13 mouse cellular contexts compared by ENCODE assay signal in genomic region chr2:38609310-38609709, GRCm38 (mm10). TPM values are rescaled to one million over a fixed set of nuclear protein-coding genes. Genes with fewer than 3 reads are reported as not detected.
DNase-seq lines count a peak whose midpoint lies in the region; ATAC-seq and TF ChIP-seq lines count a peak whose summit lies in the region.
"Had no signal": no experiment of that assay in that cellular context is flagged by ENCODE, and none has a peak within 500 bp of the region (broad histone marks: within the 10 kb centered on the region; RNA-seq: fewer than 3 reads in every experiment).

No protein-coding gene starts in this region.

- in situ Hi-C loops in CH12.LX (cut with MboI; ENCODE audit: low pct_ligation_motif_present, low pct_unique_long_range_greater_than_20kb, low sequenced_read_pairs) = no loop called here

- no peaks in the 10 kb centered on the region for H3K9me3 ChIP-seq in CH12.LX (replicated peaks; ENCODE audit: low read length)
- no peaks in the 10 kb centered on the region for H3K9me3 ChIP-seq in forebrain, embryonic 16.5 days (ENCODE audit: control insufficient read depth, low read length)
- H3K9me3 ChIP-seq in midbrain, embryonic 13.5 days = no peaks in the 10 kb centered on the region
- H3K9me3 ChIP-seq in heart, embryonic 12.5 days (replicated peaks) = no peaks in the 10 kb centered on the region
- H3K9me3 ChIP-seq: limb, embryonic 12.5 days had no signal

- peaks cover 14 to 67% of the 10 kb centered on the region in 2 experiments for H3K36me3 ChIP-seq in CH12.LX (replicated peaks in 1 of 2; ENCODE audit: control insufficient read depth in 1 of 2, insufficient read depth in 1 of 2, low read length in 1 of 2)
- no peaks in the 10 kb centered on the region for H3K36me3 ChIP-seq in forebrain, embryonic 16.5 days (ENCODE audit: control insufficient read depth, insufficient read depth)
- H3K36me3 ChIP-seq in midbrain, embryonic 13.5 days = peaks cover 9% of the 10 kb centered on the region; the same call in 1 of the 2 replicates
- peaks cover 24% of the 10 kb centered on the region for H3K36me3 ChIP-seq in heart, embryonic 12.5 days

- no peak for TF ChIP-seq POLR2A in CH12.LX (IDR thresholded peaks at IDR 0.05; ENCODE audit: low read depth, low read length)

- no peak overlapping the region for H3K9ac ChIP-seq in CH12.LX (ENCODE audit: insufficient read depth, low read depth)
- H3K9ac ChIP-seq in forebrain, embryonic 16.5 days (replicated peaks; ENCODE audit: low read depth, low read length) = no peak overlapping the region
- H3K9ac ChIP-seq in midbrain, embryonic 13.5 days (replicated peaks) = no peak overlapping the region
- H3K9ac ChIP-seq in heart, embryonic 12.5 days = no peak overlapping the region
- H3K9ac ChIP-seq: limb, embryonic 12.5 days; liver, embryonic 14.5 days had no signal

- 8% methylated on average over 11 of the region's 11 CpGs for WGBS in forebrain, embryonic 16.5 days
- 25% methylated on average over 11 of the region's 11 CpGs for WGBS in midbrain, embryonic 13.5 days
- WGBS in heart, embryonic 12.5 days = 91% methylated on average over 11 of the region's 11 CpGs

- TF ChIP-seq RAD21 in CH12.LX (IDR thresholded peaks at IDR 0.05; ENCODE audit: low read depth, low read length) = no peak

- no peak for TF ChIP-seq CTCF in CH12.LX (conservative IDR thresholded peaks at IDR 0.05 in 1 of 2, IDR thresholded peaks at IDR 0.05 in 1 of 2; ENCODE audit: low read depth in 2 of 2, low read length in 2 of 2)

- dilution Hi-C loops in CH12.LX (cut with MboI; ENCODE audit: extremely low pct_ligation_motif_present, extremely low pct_unique_long_range_greater_than_20kb, low sequenced_read_pairs) = no loop called here

- H3K27ac ChIP-seq in CH12.LX (ENCODE audit: insufficient read depth, low read depth) = peak overlapping the region; percentile 92; the same call in 1 of the 2 replicates
- H3K27ac ChIP-seq in forebrain, embryonic 16.5 days (ENCODE audit: low read length) = 0 out of 2 replicates have a peak overlapping the region, but pooled peaks have one; percentile 2
- H3K27ac ChIP-seq in midbrain, embryonic 13.5 days = peak overlapping the region; percentile 81
- H3K27ac ChIP-seq in heart, embryonic 12.5 days (ENCODE audit: poor library complexity, severe bottlenecking) = no peak overlapping the region
- H3K27ac ChIP-seq: limb, embryonic 12.5 days; liver, embryonic 14.5 days had no signal

- DNase-seq in CH12.LX (ENCODE audit: extremely low read depth) = no peak
- DNase-seq in ES-CJ7 (ENCODE audit: low read depth, low spot score) = peak; percentile 30
- no peak for DNase-seq in cerebellum, postnatal 4 days (ENCODE audit: low spot score in 2 of 2)
- DNase-seq in heart, adult 11 months = no peak
- DNase-seq: cerebellum, adult 18-20 months; lung, postnatal 10 days; spleen, adult 18-20 months; thymus, postnatal 25 days had no signal

- no peak for TF ChIP-seq EP300 in CH12.LX (IDR thresholded peaks at IDR 0.05; ENCODE audit: low read length)

- no peak overlapping the region for H3K4me2 ChIP-seq in CH12.LX (ENCODE audit: insufficient read depth, low read depth, poor library complexity, severe bottlenecking)
- no peak overlapping the region for H3K4me2 ChIP-seq in forebrain, embryonic 16.5 days (ENCODE audit: low read length)
- H3K4me2 ChIP-seq in midbrain, embryonic 13.5 days (replicated peaks) = no peak overlapping the region
- H3K4me2 ChIP-seq in heart, embryonic 12.5 days = no peak overlapping the region
- H3K4me2 ChIP-seq: limb, embryonic 12.5 days had no signal

- H3K79me2 ChIP-seq in CH12.LX (replicated peaks; ENCODE audit: control insufficient read depth, extremely low read depth, insufficient read depth, poor library complexity, severe bottlenecking) = peaks cover 25% of the 10 kb centered on the region

- no peaks in the 10 kb centered on the region for H3K27me3 ChIP-seq in CH12.LX (replicated peaks)
- no peaks in the 10 kb centered on the region for H3K27me3 ChIP-seq in forebrain, embryonic 16.5 days (replicated peaks; ENCODE audit: control insufficient read depth, insufficient read depth, low read length)
- H3K27me3 ChIP-seq in midbrain, embryonic 13.5 days = no peaks in the 10 kb centered on the region
- H3K27me3 ChIP-seq in heart, embryonic 12.5 days (replicated peaks) = no peaks in the 10 kb centered on the region
- H3K27me3 ChIP-seq: limb, embryonic 12.5 days had no signal

- H3K4me1 ChIP-seq in CH12.LX (ENCODE audit: control insufficient read depth in 1 of 2, insufficient read depth in 2 of 2) = peaks cover 15 to 70% of the 10 kb centered on the region in 2 experiments
- H3K4me1 ChIP-seq in forebrain, embryonic 16.5 days (replicated peaks; ENCODE audit: control insufficient read depth, insufficient read depth, low read length) = peaks cover 18% of the 10 kb centered on the region
- peaks cover 48% of the 10 kb centered on the region for H3K4me1 ChIP-seq in midbrain, embryonic 13.5 days (replicated peaks)
- peaks cover 20% of the 10 kb centered on the region for H3K4me1 ChIP-seq in heart, embryonic 12.5 days (replicated peaks)
- H3K4me1 ChIP-seq: limb, embryonic 12.5 days had no signal

- ATAC-seq in forebrain, embryonic 16.5 days = peak; percentile 67
- ATAC-seq in midbrain, embryonic 13.5 days = peak; percentile 84
- no peak for ATAC-seq in heart, embryonic 12.5 days (ENCODE audit: insufficient number of reproducible peaks, low FRiP score)

- no peak overlapping the region for H3K4me3 ChIP-seq in CH12.LX (replicated peaks in 1 of 3; ENCODE audit: low read depth in 2 of 3, low read length in 2 of 3, poor library complexity in 1 of 3)
- H3K4me3 ChIP-seq in forebrain, embryonic 16.5 days (replicated peaks; ENCODE audit: low read length) = no peak overlapping the region
- H3K4me3 ChIP-seq in midbrain, embryonic 13.5 days (replicated peaks) = no peak overlapping the region
- no peak overlapping the region for H3K4me3 ChIP-seq in heart, embryonic 12.5 days
- H3K4me3 ChIP-seq: limb, embryonic 12.5 days had no signal

TF ChIP-seq in CH12.LX, 34 proteins besides CTCF, POLR2A, EP300 and RAD21:
- TF ChIP-seq TCF12 (IDR thresholded peaks at IDR 0.05; ENCODE audit: low read depth, low read length) = no peak
- TF ChIP-seq KAT2A (IDR thresholded peaks at IDR 0.05; ENCODE audit: insufficient replicate concordance, low read length) = no peak

RNA-seq across cellular contexts. Expression of gene Psmb7, which starts 34.6 kb away (rescaled TPM):
- total RNA-seq in CH12.LX (2012; rRNA removed) (334 and 386 TPM in 2 replicates), CH12.LX (2014; rRNA removed) (415 and 457 TPM in 2 replicates)
- polyA plus RNA-seq in CH12.LX (2012; ENCODE audit: insufficient read length, low read depth) = 375 and 389 TPM in 2 replicates
- polyA plus RNA-seq in forebrain, embryonic 16.5 days (2015; fragmentation: Nextera tagmentation; extraction: Ambion mirVana) = 289 and 291 TPM in 2 replicates
- polyA plus RNA-seq in midbrain, embryonic 13.5 days (2015; fragmentation: Nextera tagmentation; extraction: Ambion mirVana) = 310 and 330 TPM in 2 replicates
- polyA plus RNA-seq in heart, embryonic 12.5 days (2016; fragmentation: Nextera tagmentation; extraction: Ambion mirVana) = 211 and 213 TPM in 2 replicates
